Mouse (Mus musculus) liver, embryonic 14.5 days (tissue): Measurements from ENCODE around the gene Sh3pxd2b.

Experiments used
- CTCF ChIP-seq: IDR thresholded peaks from 2 replicates; pipeline ENCODE4 v1.5.1; 2016; ENCODE audit warnings: antibody characterized with exemption, low read depth, control low read depth
- EP300 ChIP-seq: IDR thresholded peaks from 2 replicates; pipeline ENCODE4 v1.6.1; 2016; ENCODE audit warnings: antibody characterized with exemption, low read depth

- TF ChIP-seq CTCF, result peak; percentile 95
- 0 out of 2 replicates have a peak, but pooled peaks have one; percentile 10 for TF ChIP-seq EP300
These were observed 47.8 kb upstream of the Sh3pxd2b start, which contains the start of gene Hbq1a for GRCm38 (mm10) chr11:32299865-32300264.
